Mouse (Mus musculus): ENCODE data around the gene Oxct2b. TPM values are rescaled to one million over a fixed set of nuclear protein-coding genes. Genes with fewer than 3 reads are reported as not detected.
"Not testable (repeated sequence)": the region's sequence is repeated elsewhere in the genome, so short reads cannot be mapped to it uniquely, and the experiment has no call there.

Gene Oxct2b
- polyA plus RNA-seq, 1 experiment from 2014 or later = 0.13 TPM

DNA sequence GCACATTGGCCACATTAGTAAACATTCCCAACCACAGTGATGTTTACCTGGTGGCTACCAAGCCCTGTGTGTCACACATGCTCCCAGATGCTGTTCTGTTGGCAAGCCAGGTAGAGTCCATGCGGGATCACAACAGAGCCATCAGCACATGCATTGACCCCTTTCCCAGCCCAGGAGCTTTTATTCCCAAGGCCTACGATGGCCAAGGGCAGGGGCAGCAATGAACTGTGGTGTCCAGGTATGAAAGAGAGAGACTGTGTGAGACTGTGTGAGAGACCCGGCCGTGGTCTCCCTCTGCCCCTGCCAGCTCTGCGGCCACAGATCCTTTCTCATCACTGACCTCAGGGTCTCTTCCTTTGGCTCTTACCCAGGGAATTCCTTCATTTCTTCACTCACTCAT, 8.0 kb upstream of the Oxct2b start:
- H3K9ac ChIP-seq (ENCODE audit: low read length) = no peak overlapping the region

DNA sequence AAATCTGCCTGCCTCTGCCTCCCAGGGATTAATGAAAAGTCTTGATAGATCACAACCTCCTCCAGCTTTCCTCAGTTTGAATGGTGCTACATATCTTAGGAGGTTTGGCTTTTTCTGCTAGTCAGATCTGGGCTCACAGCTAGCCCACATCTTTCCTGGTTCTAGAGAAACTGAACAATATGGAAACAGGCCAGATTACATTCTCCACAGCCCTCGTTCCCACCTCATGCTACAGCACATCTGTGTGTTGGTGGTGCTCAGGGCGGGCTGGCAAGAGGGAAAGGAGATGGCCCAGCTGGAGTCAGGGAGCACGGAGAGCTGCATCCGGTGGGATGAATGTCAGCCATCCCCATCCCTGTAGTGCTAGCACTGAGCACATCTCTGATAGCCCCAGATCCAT, 5.3 kb upstream of the Oxct2b start:
- no peaks in the 10 kb centered on the region for H3K9me3 ChIP-seq (replicated peaks; ENCODE audit: control insufficient read depth, low read length)
- H3K36me3 ChIP-seq (ENCODE audit: control insufficient read depth, insufficient read depth, low read length) = no peaks in the 10 kb centered on the region
- no peak overlapping the region for H3K4me3 ChIP-seq (ENCODE audit: low read depth, low read length)
- ATAC-seq = no peak
- H3K9ac ChIP-seq (ENCODE audit: low read length) = no peak overlapping the region
- no peak overlapping the region for H3K4me2 ChIP-seq (ENCODE audit: low read length)
- 83% methylated on average over 4 of the region's 4 CpGs for WGBS
- no peak for DNase-seq (ENCODE audit: low spot score)
- H3K4me1 ChIP-seq (ENCODE audit: control insufficient read depth, insufficient read depth, low read length) = no peaks in the 10 kb centered on the region
- peaks cover 6% of the 10 kb centered on the region for H3K27me3 ChIP-seq (replicated peaks; ENCODE audit: control insufficient read depth, insufficient read depth, low read length)
- H3K27ac ChIP-seq (ENCODE audit: low read depth, low read length) = no peak overlapping the region

More for the DNA sequence above, 8.0 kb upstream of the Oxct2b start:
- peaks cover 7% of the 10 kb centered on the region for H3K4me1 ChIP-seq (ENCODE audit: control insufficient read depth, insufficient read depth, low read length)
- no peak overlapping the region for H3K4me3 ChIP-seq (ENCODE audit: low read depth, low read length)
- H3K36me3 ChIP-seq (ENCODE audit: control insufficient read depth, insufficient read depth, low read length) = no peaks in the 10 kb centered on the region
- no peak for DNase-seq (ENCODE audit: low spot score)
- H3K4me2 ChIP-seq (ENCODE audit: low read length) = no peak overlapping the region
- WGBS = 94% methylated on average over 5 of the region's 5 CpGs
- no peak overlapping the region for H3K27ac ChIP-seq (ENCODE audit: low read depth, low read length)
- H3K27me3 ChIP-seq (replicated peaks; ENCODE audit: control insufficient read depth, insufficient read depth, low read length) = peaks cover 24% of the 10 kb centered on the region
- no peak for ATAC-seq
- no peaks in the 10 kb centered on the region for H3K9me3 ChIP-seq (replicated peaks; ENCODE audit: control insufficient read depth, low read length)

DNA sequence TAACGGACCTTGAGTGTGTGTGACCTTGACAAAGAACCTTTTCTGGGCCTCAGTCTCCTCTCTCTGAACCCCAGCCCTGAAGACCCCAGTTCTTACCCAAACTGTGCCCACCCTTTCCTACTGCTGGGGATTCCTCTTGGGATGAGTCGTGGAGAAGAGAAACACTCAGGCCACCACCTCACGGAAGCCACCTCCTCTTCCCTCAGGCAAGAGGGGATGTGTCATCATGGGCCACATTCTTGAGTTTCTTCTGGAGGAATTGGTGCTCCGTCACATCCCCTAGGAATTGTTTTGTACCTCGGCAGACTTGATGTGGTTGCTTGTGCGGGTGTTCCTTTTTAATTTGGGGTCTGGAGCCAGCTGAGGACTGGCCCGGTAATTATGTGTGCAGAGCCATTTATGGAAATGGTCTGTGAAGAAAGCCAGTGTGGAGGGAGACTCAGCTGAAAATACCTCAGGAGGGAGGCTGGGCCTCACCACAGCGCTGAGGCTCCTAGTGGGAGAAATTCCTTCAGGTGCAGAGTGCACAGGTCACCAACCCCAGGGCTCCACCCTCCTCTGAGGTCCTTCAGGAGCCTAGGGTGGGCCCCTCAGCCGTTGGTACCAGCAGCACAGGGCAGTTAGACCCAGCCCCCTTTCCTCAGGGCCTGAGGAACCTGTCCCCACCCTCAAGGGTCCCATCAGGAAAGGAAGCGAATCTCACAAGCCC, 4.6 kb upstream of the Oxct2b start:
- H3K27ac ChIP-seq (ENCODE audit: low read depth, low read length); H3K4me3 ChIP-seq (ENCODE audit: low read depth, low read length); H3K27me3 ChIP-seq (replicated peaks; ENCODE audit: control insufficient read depth, insufficient read depth, low read length); ATAC-seq; H3K36me3 ChIP-seq (ENCODE audit: control insufficient read depth, insufficient read depth, low read length); H3K4me2 ChIP-seq (ENCODE audit: low read length); DNase-seq (ENCODE audit: low spot score); H3K9ac ChIP-seq (ENCODE audit: low read length); H3K9me3 ChIP-seq (replicated peaks; ENCODE audit: control insufficient read depth, low read length); H3K4me1 ChIP-seq (ENCODE audit: control insufficient read depth, insufficient read depth, low read length): not testable (repeated sequence)
- 80% methylated on average over 10 of the region's 10 CpGs for WGBS

DNA sequence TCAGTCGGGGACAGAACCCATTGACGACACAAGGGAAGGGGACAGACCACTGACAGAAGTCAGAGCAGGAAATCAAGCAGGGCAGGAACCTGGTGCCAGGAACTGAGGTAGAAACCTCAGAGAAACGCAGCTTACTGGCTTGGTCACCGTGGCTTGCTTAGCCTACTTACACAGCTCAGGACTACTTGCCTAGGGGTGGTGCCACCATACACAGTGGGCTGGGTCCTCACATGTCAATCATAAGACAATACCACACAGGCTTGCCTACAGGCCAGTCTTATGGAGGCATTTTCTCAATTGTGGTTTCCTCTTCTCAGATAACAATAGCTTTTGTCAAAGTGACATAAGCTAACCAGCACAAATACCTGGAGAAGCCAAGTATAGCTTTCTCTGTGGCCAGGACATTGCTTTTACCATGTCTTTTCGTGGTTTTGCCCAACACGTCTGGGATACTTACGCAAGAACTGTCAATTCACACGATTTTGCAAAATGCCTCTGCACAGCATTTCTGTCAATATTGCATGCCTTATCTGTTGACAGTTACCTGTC, 3.8 kb upstream of the Oxct2b start:
- no peaks in the 10 kb centered on the region for H3K27me3 ChIP-seq (replicated peaks; ENCODE audit: control insufficient read depth, insufficient read depth, low read length)
- no peak overlapping the region for H3K4me2 ChIP-seq (ENCODE audit: low read length)
- ATAC-seq = no peak
- H3K36me3 ChIP-seq (ENCODE audit: control insufficient read depth, insufficient read depth, low read length) = no peaks in the 10 kb centered on the region
- H3K4me3 ChIP-seq (ENCODE audit: low read depth, low read length) = no peak overlapping the region
- H3K27ac ChIP-seq (ENCODE audit: low read depth, low read length) = no peak overlapping the region
- 79% methylated on average over 8 of the region's 8 CpGs for WGBS
- no peaks in the 10 kb centered on the region for H3K9me3 ChIP-seq (replicated peaks; ENCODE audit: control insufficient read depth, low read length)
- no peaks in the 10 kb centered on the region for H3K4me1 ChIP-seq (ENCODE audit: control insufficient read depth, insufficient read depth, low read length)
- DNase-seq (ENCODE audit: low spot score) = no peak
- no peak overlapping the region for H3K9ac ChIP-seq (ENCODE audit: low read length)

DNA sequence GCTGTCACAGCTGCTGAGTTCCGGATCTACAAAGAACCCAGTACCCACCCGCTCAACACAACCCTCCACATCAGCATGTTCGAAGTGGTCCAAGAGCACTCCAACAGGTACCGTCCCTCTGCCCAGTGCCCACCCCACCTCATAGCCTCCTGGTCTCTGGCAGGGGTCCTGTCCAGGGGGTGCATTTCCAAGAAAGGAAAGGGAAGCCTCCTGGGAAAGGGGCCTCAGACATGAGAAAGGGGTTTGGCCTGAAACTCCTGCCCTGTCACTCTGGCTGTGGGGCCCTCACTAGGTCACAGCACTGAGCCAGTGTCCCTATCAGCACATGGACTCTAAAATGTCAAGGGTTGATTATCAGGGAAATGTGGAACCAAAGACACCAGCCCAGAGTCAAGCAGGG, 1.4 kb upstream of the Oxct2b start:
- not testable (repeated sequence) for H3K4me3 ChIP-seq (ENCODE audit: low read depth, low read length); H3K27ac ChIP-seq (ENCODE audit: low read depth, low read length); H3K36me3 ChIP-seq (ENCODE audit: control insufficient read depth, insufficient read depth, low read length); H3K9ac ChIP-seq (ENCODE audit: low read length); H3K9me3 ChIP-seq (replicated peaks; ENCODE audit: control insufficient read depth, low read length); H3K27me3 ChIP-seq (replicated peaks; ENCODE audit: control insufficient read depth, insufficient read depth, low read length); H3K4me2 ChIP-seq (ENCODE audit: low read length); H3K4me1 ChIP-seq (ENCODE audit: control insufficient read depth, insufficient read depth, low read length); DNase-seq (ENCODE audit: low spot score); ATAC-seq
- 92% methylated on average over 4 of the region's 4 CpGs for WGBS

DNA sequence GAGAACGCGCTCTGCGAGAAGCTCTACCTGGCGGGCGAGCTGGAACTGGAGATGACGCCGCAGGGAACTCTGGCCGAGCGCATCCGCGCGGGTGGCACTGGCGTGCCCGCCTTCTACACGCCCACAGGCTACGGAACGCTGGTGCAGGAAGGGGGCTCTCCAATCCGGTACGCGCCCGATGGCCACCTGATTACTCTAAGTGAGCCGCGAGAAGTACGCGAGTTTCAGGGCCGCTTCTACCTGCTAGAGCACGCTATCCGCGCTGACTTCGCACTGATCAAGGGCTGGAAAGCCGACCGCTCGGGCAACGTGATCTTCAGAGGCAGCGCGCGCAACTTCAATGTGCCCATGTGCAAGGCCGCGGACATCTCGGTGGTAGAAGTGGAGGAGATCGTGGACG, 574 bp downstream of the Oxct2b start:
- not testable (repeated sequence) for H3K27ac ChIP-seq (ENCODE audit: low read depth, low read length); H3K4me1 ChIP-seq (ENCODE audit: control insufficient read depth, insufficient read depth, low read length); H3K9ac ChIP-seq (ENCODE audit: low read length); H3K27me3 ChIP-seq (replicated peaks; ENCODE audit: control insufficient read depth, insufficient read depth, low read length); H3K9me3 ChIP-seq (replicated peaks; ENCODE audit: control insufficient read depth, low read length); H3K36me3 ChIP-seq (ENCODE audit: control insufficient read depth, insufficient read depth, low read length)
- Histone ChIP-seq H3K4me3 (ENCODE audit: low read depth, low read length) (peak overlapping the region; percentile 24), H3K4me2 (ENCODE audit: low read length) (peak overlapping the region; percentile 49)
- peak; percentile 82 for ATAC-seq
- 33% methylated on average over 21 of the region's 42 CpGs for WGBS
- DNase-seq (ENCODE audit: low spot score) = peak; percentile 24

DNA sequence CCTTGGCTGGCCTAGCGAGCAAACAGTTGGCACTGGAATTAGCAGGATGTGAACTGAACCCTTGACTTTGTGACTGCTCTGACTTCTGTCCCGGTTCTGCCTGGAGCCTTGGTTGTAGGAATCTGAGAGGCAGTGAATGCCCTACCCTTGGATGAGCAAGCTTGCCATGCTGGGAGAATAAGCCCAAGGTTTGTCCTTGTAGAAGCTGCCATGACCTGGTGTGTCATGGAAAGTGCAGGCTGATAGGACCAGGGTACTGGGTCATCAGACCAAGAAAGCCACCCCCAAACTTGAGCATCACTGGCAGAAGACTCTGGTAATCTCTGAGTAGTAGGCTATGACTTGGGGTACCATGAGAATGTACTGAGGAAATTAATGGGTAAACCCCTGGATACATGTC, 5.2 kb downstream of the Oxct2b start:
- ATAC-seq (no peak), DNase-seq (ENCODE audit: low spot score) (no peak)
- Histone ChIP-seq H3K36me3 (ENCODE audit: control insufficient read depth, insufficient read depth, low read length) (peaks cover 12% of the 10 kb centered on the region), H3K4me3 (ENCODE audit: low read depth, low read length) (no peak overlapping the region), H3K27me3 (replicated peaks; ENCODE audit: control insufficient read depth, insufficient read depth, low read length) (no peaks in the 10 kb centered on the region), H3K9me3 (replicated peaks; ENCODE audit: control insufficient read depth, low read length) (no peaks in the 10 kb centered on the region), H3K4me2 (ENCODE audit: low read length) (no peak overlapping the region), H3K27ac (ENCODE audit: low read depth, low read length) (no peak overlapping the region), H3K9ac (ENCODE audit: low read length) (no peak overlapping the region), H3K4me1 (ENCODE audit: control insufficient read depth, insufficient read depth, low read length) (no peaks in the 10 kb centered on the region)
- 89% methylated on average over 2 of the region's 2 CpGs for WGBS

DNA sequence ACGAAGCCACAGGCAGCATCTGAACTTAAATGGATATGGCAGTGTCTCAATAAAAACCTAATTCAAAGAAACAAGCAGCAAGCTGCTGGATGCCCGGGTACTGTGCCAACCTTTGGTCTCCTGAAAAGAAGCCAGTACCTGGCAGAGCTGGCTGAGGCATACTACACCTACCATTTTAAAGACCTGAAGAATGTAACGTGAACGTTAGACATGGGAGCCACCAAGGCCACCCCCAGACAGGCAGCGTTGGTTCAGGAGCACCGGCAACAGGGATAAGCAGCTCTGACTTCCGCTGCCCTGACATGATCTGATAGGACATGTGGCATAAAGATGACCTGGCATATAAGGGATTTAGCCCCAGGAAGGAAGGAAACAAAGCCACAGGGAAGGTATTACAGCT, 10.6 kb downstream of the Oxct2b start:
- Histone ChIP-seq H3K9me3 (replicated peaks; ENCODE audit: control insufficient read depth, low read length) (no peaks in the 10 kb centered on the region), H3K36me3 (ENCODE audit: control insufficient read depth, insufficient read depth, low read length) (peaks cover 60% of the 10 kb centered on the region), H3K27me3 (replicated peaks; ENCODE audit: control insufficient read depth, insufficient read depth, low read length) (no peaks in the 10 kb centered on the region), H3K4me1 (ENCODE audit: control insufficient read depth, insufficient read depth, low read length) (no peaks in the 10 kb centered on the region), H3K4me3 (ENCODE audit: low read depth, low read length) (no peak overlapping the region), H3K4me2 (ENCODE audit: low read length) (no peak overlapping the region), H3K9ac (ENCODE audit: low read length) (no peak overlapping the region), H3K27ac (ENCODE audit: low read depth, low read length) (no peak overlapping the region)
- 94% methylated on average over 7 of the region's 7 CpGs for WGBS
- DNase-seq (ENCODE audit: low spot score) (no peak), ATAC-seq (no peak)

DNA sequence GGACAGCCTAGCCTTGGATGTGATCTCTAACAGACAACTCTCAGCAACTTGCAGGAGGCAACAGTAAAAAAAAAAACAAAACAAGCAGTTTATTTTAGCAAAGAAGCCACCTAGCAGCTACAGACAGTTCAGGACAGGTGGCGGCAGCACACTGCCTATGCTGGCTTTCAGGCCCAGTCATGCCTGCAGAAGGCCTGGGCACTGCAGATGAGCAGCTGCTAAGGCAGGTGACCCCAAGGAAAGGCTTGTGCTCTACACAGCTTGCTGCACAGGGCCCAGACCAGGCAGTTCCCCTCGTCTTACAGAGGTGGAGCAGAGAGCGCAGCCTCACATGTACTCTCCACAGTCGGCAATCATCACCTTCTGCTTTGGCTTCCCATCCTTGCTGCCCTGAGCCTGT, 11.0 kb downstream of the Oxct2b start:
- DNase-seq (ENCODE audit: low spot score) = no peak
- no peaks in the 10 kb centered on the region for H3K27me3 ChIP-seq (replicated peaks; ENCODE audit: control insufficient read depth, insufficient read depth, low read length)
- H3K4me1 ChIP-seq (ENCODE audit: control insufficient read depth, insufficient read depth, low read length) = no peaks in the 10 kb centered on the region
- WGBS = 89% methylated on average over 4 of the region's 4 CpGs
- H3K36me3 ChIP-seq (ENCODE audit: control insufficient read depth, insufficient read depth, low read length) = peaks cover 64% of the 10 kb centered on the region
- H3K9me3 ChIP-seq (replicated peaks; ENCODE audit: control insufficient read depth, low read length) = no peaks in the 10 kb centered on the region
- no peak overlapping the region for H3K4me3 ChIP-seq (ENCODE audit: low read depth, low read length)
- no peak overlapping the region for H3K4me2 ChIP-seq (ENCODE audit: low read length)
- H3K27ac ChIP-seq (ENCODE audit: low read depth, low read length) = no peak overlapping the region
- H3K9ac ChIP-seq (ENCODE audit: low read length) = no peak overlapping the region
- ATAC-seq = no peak

Measured in forebrain, embryonic 14.5 days (tissue).